Mouse (Mus musculus): ENCODE data around the gene Esrrb.

- TF ChIP-seq CTCF (conservative IDR thresholded peaks at IDR 0.05; ENCODE audit: low read length): no peak
- TF ChIP-seq POU5F1 (IDR thresholded peaks at IDR 0.05; ENCODE audit: borderline replicate concordance, low read length): no peak
Measured at GRCm38 (mm10) chr12:86512335-86512734, 151.4 kb downstream of the Esrrb start.

Measured in E14TG2a.4 (cell line).